19 mouse cellular contexts compared by ENCODE assay signal in the genomic region with DNA sequence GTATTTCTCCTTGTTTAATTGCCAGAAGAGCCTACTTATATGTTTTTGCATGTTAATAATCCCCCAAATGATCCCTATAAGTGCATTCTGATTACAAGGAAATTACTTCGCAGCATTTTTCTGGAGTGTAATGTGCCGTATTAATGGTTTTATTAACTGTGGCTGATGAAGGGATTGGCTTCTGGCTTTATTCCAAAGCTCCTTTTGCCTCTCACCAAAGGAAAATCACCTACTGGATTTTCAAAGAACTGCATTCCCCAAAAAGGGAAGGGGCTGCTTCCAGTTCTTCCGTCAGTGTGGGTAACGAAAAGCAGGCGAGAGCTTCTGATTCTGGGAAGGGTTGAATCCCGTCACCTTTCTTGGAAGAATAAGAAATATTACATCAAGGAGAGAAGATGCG. TPM values are rescaled to one million over a fixed set of nuclear protein-coding genes. Genes with fewer than 3 reads are reported as not detected.
DNase-seq lines count a peak whose midpoint lies in the region; ATAC-seq lines count a peak whose summit lies in the region.
"Had no signal": no experiment of that assay in that cellular context is flagged by ENCODE, and none has a peak within 500 bp of the region (broad histone marks: within the 10 kb centered on the region; RNA-seq: fewer than 3 reads in every experiment).

No protein-coding gene starts in this region.

- peaks cover 14% of the 10 kb centered on the region; the same call in 1 of the 2 replicates for H3K4me1 ChIP-seq in forebrain, embryonic 13.5 days
- peaks cover 13% of the 10 kb centered on the region for H3K4me1 ChIP-seq in forebrain, embryonic 10.5 days
- H3K4me1 ChIP-seq in hindbrain, embryonic 16.5 days (ENCODE audit: control insufficient read depth, insufficient read depth, low read depth, low read length) = no peaks in the 10 kb centered on the region
- no peaks in the 10 kb centered on the region for H3K4me1 ChIP-seq in hindbrain, embryonic 11.5 days (replicated peaks; ENCODE audit: control insufficient read depth, insufficient read depth, low read length)
- no peaks in the 10 kb centered on the region for H3K4me1 ChIP-seq in midbrain, embryonic 14.5 days (ENCODE audit: control insufficient read depth, insufficient read depth, low read length)
- no peaks in the 10 kb centered on the region for H3K4me1 ChIP-seq in midbrain, embryonic 13.5 days (replicated peaks)
- no peaks in the 10 kb centered on the region for H3K4me1 ChIP-seq in midbrain, embryonic 10.5 days
- H3K4me1 ChIP-seq: embryonic facial prominence, embryonic 13.5 days had no signal

- no peaks in the 10 kb centered on the region for H3K9me3 ChIP-seq in forebrain, embryonic 13.5 days (replicated peaks)
- no peaks in the 10 kb centered on the region for H3K9me3 ChIP-seq in forebrain, embryonic 10.5 days
- no peaks in the 10 kb centered on the region for H3K9me3 ChIP-seq in hindbrain, embryonic 16.5 days (ENCODE audit: control insufficient read depth, low read length)
- H3K9me3 ChIP-seq in hindbrain, embryonic 11.5 days (ENCODE audit: control insufficient read depth, low read length) = no peaks in the 10 kb centered on the region
- H3K9me3 ChIP-seq in midbrain, embryonic 14.5 days (ENCODE audit: control insufficient read depth, low read length) = no peaks in the 10 kb centered on the region
- no peaks in the 10 kb centered on the region for H3K9me3 ChIP-seq in midbrain, embryonic 13.5 days
- no peaks in the 10 kb centered on the region for H3K9me3 ChIP-seq in midbrain, embryonic 10.5 days (replicated peaks)
- H3K9me3 ChIP-seq: embryonic facial prominence, embryonic 13.5 days; heart, embryonic 15.5 days had no signal

- peak; percentile 16; the same call in 1 of the 2 replicates for ATAC-seq in forebrain, embryonic 13.5 days
- 0 out of 2 replicates have a peak, but pooled peaks have one; percentile 28 for ATAC-seq in hindbrain, embryonic 16.5 days
- ATAC-seq in hindbrain, embryonic 11.5 days (ENCODE audit: low FRiP score) = no peak
- no peak for ATAC-seq in midbrain, embryonic 14.5 days (ENCODE audit: low FRiP score, low TSS enrichment)
- ATAC-seq in midbrain, embryonic 13.5 days = no peak
- ATAC-seq: activated CD4-positive, CD25-positive, alpha-beta regulatory T cell, adult 4 months; Patski had no signal

- no peak for DNase-seq in forebrain, embryonic 10.5 days (ENCODE audit: extremely low spot score, low spot score)
- DNase-seq in hindbrain, embryonic 11.5 days (ENCODE audit: low spot score) = no peak
- peak; percentile 74 for DNase-seq in midbrain, embryonic 14.5 days
- DNase-seq in retina, postnatal 7 days (ENCODE audit: low read depth, low spot score) = peak; percentile 11
- DNase-seq in midbrain, embryonic 10.5 days (ENCODE audit: low spot score) = no peak
- DNase-seq: adrenal gland, postnatal 14 days; cerebellum, postnatal 36 days; kidney, adult 9 months; kidney, postnatal 4 days; lung, adult 18-20 months; thymus, postnatal 14 days had no signal

- WGBS in forebrain, embryonic 13.5 days = 41% methylated on average over 7 of the region's 7 CpGs
- 72% methylated on average over 7 of the region's 7 CpGs for WGBS in forebrain, embryonic 10.5 days
- WGBS in hindbrain, embryonic 16.5 days = 52% methylated on average over 7 of the region's 7 CpGs
- WGBS in hindbrain, embryonic 11.5 days = 80% methylated on average over 7 of the region's 7 CpGs
- 68% methylated on average over 7 of the region's 7 CpGs for WGBS in midbrain, embryonic 14.5 days
- 59% methylated on average over 7 of the region's 7 CpGs for WGBS in midbrain, embryonic 13.5 days
- WGBS in midbrain, embryonic 10.5 days = 89% methylated on average over 7 of the region's 7 CpGs

- no peaks in the 10 kb centered on the region for H3K27me3 ChIP-seq in forebrain, embryonic 13.5 days
- no peaks in the 10 kb centered on the region for H3K27me3 ChIP-seq in forebrain, embryonic 10.5 days (ENCODE audit: poor library complexity, severe bottlenecking)
- no peaks in the 10 kb centered on the region for H3K27me3 ChIP-seq in hindbrain, embryonic 16.5 days (replicated peaks; ENCODE audit: control insufficient read depth, insufficient read depth, low read length)
- H3K27me3 ChIP-seq in hindbrain, embryonic 11.5 days (ENCODE audit: control insufficient read depth, insufficient read depth, low read length) = no peaks in the 10 kb centered on the region
- H3K27me3 ChIP-seq in midbrain, embryonic 14.5 days (ENCODE audit: control insufficient read depth, insufficient read depth, low read length) = no peaks in the 10 kb centered on the region
- no peaks in the 10 kb centered on the region for H3K27me3 ChIP-seq in midbrain, embryonic 13.5 days
- no peaks in the 10 kb centered on the region for H3K27me3 ChIP-seq in midbrain, embryonic 10.5 days (ENCODE audit: low read depth, poor library complexity, severe bottlenecking)
- H3K27me3 ChIP-seq: embryonic facial prominence, embryonic 13.5 days; heart, embryonic 15.5 days; Patski had no signal

- no peaks in the 10 kb centered on the region for H3K36me3 ChIP-seq in forebrain, embryonic 13.5 days (ENCODE audit: poor library complexity, severe bottlenecking)
- no peaks in the 10 kb centered on the region for H3K36me3 ChIP-seq in forebrain, embryonic 10.5 days (replicated peaks)
- no peaks in the 10 kb centered on the region for H3K36me3 ChIP-seq in hindbrain, embryonic 16.5 days (ENCODE audit: control insufficient read depth, insufficient read depth, low read length)
- no peaks in the 10 kb centered on the region for H3K36me3 ChIP-seq in hindbrain, embryonic 11.5 days (ENCODE audit: control insufficient read depth, insufficient read depth, low read length)
- no peaks in the 10 kb centered on the region for H3K36me3 ChIP-seq in midbrain, embryonic 14.5 days (ENCODE audit: control insufficient read depth, insufficient read depth, low read length)
- no peaks in the 10 kb centered on the region for H3K36me3 ChIP-seq in midbrain, embryonic 13.5 days
- peaks cover 6% of the 10 kb centered on the region; the same call in 1 of the 2 replicates for H3K36me3 ChIP-seq in midbrain, embryonic 10.5 days
- H3K36me3 ChIP-seq: embryonic facial prominence, embryonic 13.5 days; heart, embryonic 15.5 days had no signal

- no peak overlapping the region for H3K27ac ChIP-seq in forebrain, embryonic 13.5 days
- no peak overlapping the region for H3K27ac ChIP-seq in forebrain, embryonic 10.5 days
- no peak overlapping the region for H3K27ac ChIP-seq in hindbrain, embryonic 16.5 days (ENCODE audit: low read depth, low read length)
- H3K27ac ChIP-seq in hindbrain, embryonic 11.5 days (ENCODE audit: low read depth, low read length) = no peak overlapping the region
- H3K27ac ChIP-seq in midbrain, embryonic 14.5 days (replicated peaks; ENCODE audit: low read depth, low read length) = no peak overlapping the region
- H3K27ac ChIP-seq in midbrain, embryonic 13.5 days = no peak overlapping the region
- no peak overlapping the region for H3K27ac ChIP-seq in midbrain, embryonic 10.5 days (replicated peaks)
- H3K27ac ChIP-seq: embryonic facial prominence, embryonic 13.5 days; heart, embryonic 15.5 days had no signal

- H3K4me2 ChIP-seq in forebrain, embryonic 13.5 days = no peak overlapping the region
- no peak overlapping the region for H3K4me2 ChIP-seq in hindbrain, embryonic 16.5 days (ENCODE audit: low read length)
- H3K4me2 ChIP-seq in hindbrain, embryonic 11.5 days (replicated peaks; ENCODE audit: low read depth, low read length) = no peak overlapping the region
- H3K4me2 ChIP-seq in midbrain, embryonic 14.5 days (ENCODE audit: low read length) = no peak overlapping the region
- no peak overlapping the region for H3K4me2 ChIP-seq in midbrain, embryonic 13.5 days (replicated peaks)
- H3K4me2 ChIP-seq: embryonic facial prominence, embryonic 13.5 days; heart, embryonic 15.5 days had no signal

- H3K4me3 ChIP-seq in forebrain, embryonic 13.5 days = no peak overlapping the region
- no peak overlapping the region for H3K4me3 ChIP-seq in forebrain, embryonic 10.5 days
- H3K4me3 ChIP-seq in hindbrain, embryonic 16.5 days (ENCODE audit: low read length) = no peak overlapping the region
- no peak overlapping the region for H3K4me3 ChIP-seq in hindbrain, embryonic 11.5 days (ENCODE audit: low read depth, low read length)
- no peak overlapping the region for H3K4me3 ChIP-seq in midbrain, embryonic 14.5 days (replicated peaks; ENCODE audit: low read depth, low read length)
- H3K4me3 ChIP-seq in midbrain, embryonic 13.5 days (replicated peaks) = no peak overlapping the region
- H3K4me3 ChIP-seq in midbrain, embryonic 10.5 days = no peak overlapping the region
- H3K4me3 ChIP-seq: embryonic facial prominence, embryonic 13.5 days; heart, embryonic 15.5 days had no signal

- no peak overlapping the region for H3K9ac ChIP-seq in forebrain, embryonic 13.5 days
- no peak overlapping the region for H3K9ac ChIP-seq in hindbrain, embryonic 16.5 days (ENCODE audit: low read depth, low read length)
- no peak overlapping the region for H3K9ac ChIP-seq in hindbrain, embryonic 11.5 days (ENCODE audit: low read depth, low read length)
- H3K9ac ChIP-seq in midbrain, embryonic 14.5 days (replicated peaks; ENCODE audit: low read length) = no peak overlapping the region
- no peak overlapping the region for H3K9ac ChIP-seq in midbrain, embryonic 13.5 days (replicated peaks)
- H3K9ac ChIP-seq: embryonic facial prominence, embryonic 13.5 days; heart, embryonic 15.5 days had no signal

RNA-seq across cellular contexts. Expression of a gene that starts 43.9 kb away (rescaled TPM):
- polyA plus RNA-seq in forebrain, embryonic 13.5 days (2015; fragmentation: Nextera tagmentation; extraction: Ambion mirVana) = 12.2 and 14.7 TPM in 2 replicates
- 19.8 and 20.1 TPM in 2 replicates for polyA plus RNA-seq in forebrain, embryonic 10.5 days (2016; fragmentation: Nextera tagmentation; extraction: Ambion mirVana)
- 26.4 and 26.7 TPM in 2 replicates for polyA plus RNA-seq in hindbrain, embryonic 16.5 days (2015; fragmentation: Nextera tagmentation; extraction: Ambion mirVana)
- polyA plus RNA-seq in hindbrain, embryonic 11.5 days (2014; fragmentation: Nextera tagmentation; extraction: Ambion mirVana) = 44.7 and 45.6 TPM in 2 replicates
- 19.8 and 30.4 TPM in 2 replicates for polyA plus RNA-seq in midbrain, embryonic 14.5 days (2014; fragmentation: Nextera tagmentation; extraction: Ambion mirVana)
- 31.0 and 32.9 TPM in 2 replicates for polyA plus RNA-seq in midbrain, embryonic 13.5 days (2015; fragmentation: Nextera tagmentation; extraction: Ambion mirVana)
- polyA plus RNA-seq in midbrain, embryonic 10.5 days (2016; fragmentation: Nextera tagmentation; extraction: Ambion mirVana) = 57.4 and 63.5 TPM in 2 replicates
- polyA plus RNA-seq: activated CD4-positive, CD25-positive, alpha-beta regulatory T cell, adult 4 months; C2C12; Patski had no signal

Comparison
In these comparisons a context has a peak if more than half of its experiments do, and no peak if none do; other contexts are left out.
1. ATAC-seq: peak in forebrain, embryonic 13.5 days (single experiment) and hindbrain, embryonic 16.5 days (single experiment); none in hindbrain, embryonic 11.5 days (single experiment), midbrain, embryonic 14.5 days (single experiment) and midbrain, embryonic 13.5 days (single experiment).
2. DNase-seq: peak in midbrain, embryonic 14.5 days (single experiment) and retina, postnatal 7 days (single experiment); none in forebrain, embryonic 10.5 days (single experiment), hindbrain, embryonic 11.5 days (single experiment) and midbrain, embryonic 10.5 days (single experiment).